Mouse (Mus musculus): Measurements from ENCODE around the gene Gria4.
A peak's percentile ranks its signal among the peaks of the same experiment; 100 is the strongest.
"Not testable (repeated sequence)": the region's sequence is repeated elsewhere in the genome, so short reads cannot be mapped to it uniquely, and the experiment has no call there.

Gene Gria4

GRCm38 (mm10) chr9:4795544-4796288 lies at the start of gene Gria4:
TSS of gene Gria4 (minus strand) at chr9:4796234.
- DNase-seq (ENCODE audit: low read depth, low spot score): peak; percentile 97

GRCm38 (mm10) chr9:4810941-4811340 lies 14.9 kb upstream of the Gria4 start:
- DNase-seq (ENCODE audit: low read depth, low spot score): not testable (repeated sequence)

- DNase-seq (ENCODE audit: low read depth, low spot score): no peak
These were observed 7.2 kb upstream of the Gria4 start for GRCm38 (mm10) chr9:4803151-4803755.

GRCm38 (mm10) chr9:4797396-4797795 lies 1.4 kb upstream of the Gria4 start:
- DNase-seq (ENCODE audit: low read depth, low spot score): no peak

- DNase-seq (ENCODE audit: low read depth, low spot score): no peak
These were observed 233 bp upstream of the Gria4 start for GRCm38 (mm10) chr9:4796289-4796645.

GRCm38 (mm10) chr9:4795075-4795474 lies 959 bp downstream of the Gria4 start:
- DNase-seq (ENCODE audit: low read depth, low spot score): peak; percentile 66

GRCm38 (mm10) chr9:4794411-4794810 lies 1.6 kb downstream of the Gria4 start:
- DNase-seq (ENCODE audit: low read depth, low spot score): peak; percentile 61

- DNase-seq (ENCODE audit: low read depth, low spot score): peak; percentile 87
These were observed 46.6 kb downstream of the Gria4 start for GRCm38 (mm10) chr9:4749407-4749806.

GRCm38 (mm10) chr9:4714086-4714485 lies 81.9 kb downstream of the Gria4 start:
- DNase-seq (ENCODE audit: low read depth, low spot score): peak; percentile 66

- DNase-seq (ENCODE audit: low read depth, low spot score): no peak
These were observed 83.7 kb downstream of the Gria4 start for GRCm38 (mm10) chr9:4712367-4712766.

- DNase-seq (ENCODE audit: low read depth, low spot score): no peak
These were observed 108.9 kb downstream of the Gria4 start for GRCm38 (mm10) chr9:4687149-4687548.

GRCm38 (mm10) chr9:4680244-4680643 lies 115.8 kb downstream of the Gria4 start:
- peak; percentile 88 for DNase-seq (ENCODE audit: low read depth, low spot score)

- DNase-seq (ENCODE audit: low read depth, low spot score): peak; percentile 21
These were observed 116.9 kb downstream of the Gria4 start for GRCm38 (mm10) chr9:4679099-4679498.

GRCm38 (mm10) chr9:4665691-4666090 lies 130.3 kb downstream of the Gria4 start:
- no peak for DNase-seq (ENCODE audit: low read depth, low spot score)

- no peak for DNase-seq (ENCODE audit: low read depth, low spot score)
These were observed 133.6 kb downstream of the Gria4 start for GRCm38 (mm10) chr9:4662421-4662820.

- peak; percentile 85 for DNase-seq (ENCODE audit: low read depth, low spot score)
These were observed 137.1 kb downstream of the Gria4 start for GRCm38 (mm10) chr9:4658951-4659350.

- DNase-seq (ENCODE audit: low read depth, low spot score): no peak
These were observed 141.7 kb downstream of the Gria4 start for GRCm38 (mm10) chr9:4654333-4654732.

- peak; percentile 92 for DNase-seq (ENCODE audit: low read depth, low spot score)
These were observed 156.7 kb downstream of the Gria4 start for GRCm38 (mm10) chr9:4639192-4639900.

GRCm38 (mm10) chr9:4631910-4632309 lies 164.1 kb downstream of the Gria4 start:
- DNase-seq (ENCODE audit: low read depth, low spot score): peak; percentile 59

GRCm38 (mm10) chr9:4615286-4615685 lies 180.7 kb downstream of the Gria4 start:
- DNase-seq (ENCODE audit: low read depth, low spot score): peak; percentile 67

- peak; percentile 80 for DNase-seq (ENCODE audit: low read depth, low spot score)
These were observed 190.7 kb downstream of the Gria4 start for GRCm38 (mm10) chr9:4605354-4605753.

GRCm38 (mm10) chr9:4604236-4604635 lies 191.8 kb downstream of the Gria4 start:
- peak; percentile 70 for DNase-seq (ENCODE audit: low read depth, low spot score)

GRCm38 (mm10) chr9:4601788-4602187 lies 194.2 kb downstream of the Gria4 start:
- DNase-seq (ENCODE audit: low read depth, low spot score): no peak
